Mouse (Mus musculus) thymus, postnatal 10 days (tissue): ENCODE results near the gene Zfp740.
"Not testable (repeated sequence)": the region's sequence is repeated elsewhere in the genome, so short reads cannot be mapped to it uniquely, and the experiment has no call there.

ENCODE experiments used
- DNase-seq, 2 experiments: peaks; one replicate each; pipeline ENCODE4 v3.0.0; 2021; ENCODE audit warnings: low spot score in 2 of 2

The Zfp740 gene

DNA sequence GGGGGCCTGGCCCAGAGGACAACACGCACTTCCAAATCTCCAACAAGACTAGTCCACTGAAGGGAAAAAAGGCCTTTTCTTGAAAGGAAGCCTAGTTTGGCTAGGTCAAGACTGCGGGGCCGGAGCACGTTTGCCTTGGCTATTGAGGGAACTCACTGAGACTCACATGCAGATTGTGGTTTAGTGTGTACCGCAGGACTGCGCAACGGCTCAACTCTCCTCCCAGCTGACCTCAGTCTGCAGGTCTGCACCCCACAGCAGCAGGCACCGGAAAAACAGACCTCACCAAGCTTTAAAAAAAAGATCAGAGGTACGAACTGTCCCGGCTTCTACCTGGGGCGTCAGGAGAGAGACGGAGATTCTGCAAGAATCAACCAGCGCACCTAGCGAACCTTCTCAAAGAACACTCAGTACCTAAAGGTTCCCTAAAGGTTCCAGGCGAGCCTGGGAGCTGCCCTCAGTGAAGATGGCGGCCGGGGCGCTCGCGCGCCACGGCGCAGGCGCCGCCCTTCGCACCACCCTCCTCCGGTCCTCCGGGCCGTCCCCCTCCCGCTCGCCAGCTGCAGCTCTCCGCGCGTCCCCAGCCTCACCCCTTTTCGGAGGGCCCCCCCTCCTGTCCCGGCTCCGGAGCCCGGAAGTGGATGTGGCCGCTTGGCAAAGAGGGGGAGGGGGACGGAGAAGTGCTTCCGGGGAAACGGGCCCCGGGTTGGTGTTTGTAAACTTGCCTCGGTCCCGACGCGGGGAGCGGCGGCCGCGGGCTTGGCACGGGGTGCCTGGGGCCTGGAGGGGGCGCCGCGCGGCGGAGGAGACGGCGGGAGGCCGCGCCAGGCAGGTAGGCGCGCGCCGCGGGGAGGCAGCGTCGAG, at the start of gene Zfp740:
Zfp740 (plus strand) TSS at position 279 of the 864 bp plus-strand sequence.
- peak; percentile 97 for DNase-seq

DNA sequence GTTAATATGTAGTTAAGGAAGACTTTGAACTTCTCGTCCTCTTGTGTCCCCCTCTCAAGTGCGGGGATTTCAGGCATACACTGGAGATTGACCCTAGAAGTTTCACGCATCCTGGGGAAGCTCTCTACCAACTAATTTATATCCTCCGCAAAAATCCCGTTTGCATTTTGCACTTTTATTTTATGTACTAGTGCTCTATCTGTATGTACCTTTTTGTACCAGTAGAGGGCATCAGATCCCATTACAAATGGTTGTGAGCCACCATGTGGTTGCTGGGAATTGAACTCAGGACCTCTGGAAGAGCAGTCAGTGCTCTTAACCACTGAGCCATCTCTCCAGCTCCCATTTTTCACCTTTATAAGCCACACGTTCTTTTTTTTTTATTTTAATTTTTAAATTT, 48.0 kb upstream of the Zfp740 start:
- not testable (repeated sequence) for DNase-seq

DNA sequence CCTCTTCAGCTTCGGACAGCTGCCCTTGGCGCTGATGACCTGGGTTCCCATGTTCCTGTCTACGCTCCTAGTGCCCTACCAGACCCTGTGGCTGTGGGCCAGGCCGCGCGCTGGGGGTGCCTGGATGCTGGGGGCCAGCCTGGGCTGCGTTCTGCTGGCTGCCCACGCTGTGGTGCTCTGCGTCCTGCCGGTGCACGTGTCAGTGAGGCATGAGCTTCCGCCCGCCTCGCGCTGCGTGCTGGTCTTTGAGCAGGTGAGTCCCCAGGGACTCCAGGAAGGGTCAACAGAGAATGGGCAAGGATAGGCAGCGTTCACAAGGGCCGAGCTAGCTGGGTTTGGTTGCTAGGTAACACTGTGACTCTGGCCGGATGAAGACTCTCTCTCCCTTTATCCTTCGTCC, 46.2 kb upstream of the Zfp740 start:
- DNase-seq, result no peak

DNA sequence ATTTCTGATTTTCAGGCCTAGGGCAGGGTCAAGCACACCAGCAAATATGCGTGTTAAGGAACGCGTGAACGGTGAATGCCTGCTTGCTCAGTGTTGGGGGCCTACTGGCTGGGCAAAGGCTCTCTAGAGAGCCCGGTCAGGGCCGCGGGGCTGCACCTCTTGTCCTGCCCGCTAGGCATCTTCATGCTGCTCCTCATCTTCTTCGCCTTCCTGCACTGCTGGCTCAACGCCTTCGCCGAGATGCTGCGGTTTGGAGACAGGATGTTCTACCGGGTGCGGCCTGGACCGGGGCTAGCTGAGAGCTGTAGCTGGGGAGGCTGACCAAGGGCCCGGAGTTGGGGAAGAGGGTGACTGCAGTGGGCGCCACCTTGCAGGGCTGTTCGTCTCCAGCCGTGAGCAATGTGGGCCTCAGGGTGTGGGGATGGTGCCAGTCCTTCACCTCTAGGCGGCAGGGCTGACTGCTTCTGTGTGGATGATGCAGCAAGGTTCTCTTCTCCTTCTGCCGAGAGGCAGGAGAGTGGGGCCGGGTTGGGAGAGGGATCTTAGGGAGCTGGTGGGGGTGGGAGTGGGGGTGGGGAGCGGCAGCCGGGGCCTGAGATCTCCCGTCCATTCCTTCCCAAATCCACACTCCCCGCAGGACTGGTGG, 42.5 kb upstream of the Zfp740 start:
- peak in 1 of 2 experiments; percentile 19 for DNase-seq

DNA sequence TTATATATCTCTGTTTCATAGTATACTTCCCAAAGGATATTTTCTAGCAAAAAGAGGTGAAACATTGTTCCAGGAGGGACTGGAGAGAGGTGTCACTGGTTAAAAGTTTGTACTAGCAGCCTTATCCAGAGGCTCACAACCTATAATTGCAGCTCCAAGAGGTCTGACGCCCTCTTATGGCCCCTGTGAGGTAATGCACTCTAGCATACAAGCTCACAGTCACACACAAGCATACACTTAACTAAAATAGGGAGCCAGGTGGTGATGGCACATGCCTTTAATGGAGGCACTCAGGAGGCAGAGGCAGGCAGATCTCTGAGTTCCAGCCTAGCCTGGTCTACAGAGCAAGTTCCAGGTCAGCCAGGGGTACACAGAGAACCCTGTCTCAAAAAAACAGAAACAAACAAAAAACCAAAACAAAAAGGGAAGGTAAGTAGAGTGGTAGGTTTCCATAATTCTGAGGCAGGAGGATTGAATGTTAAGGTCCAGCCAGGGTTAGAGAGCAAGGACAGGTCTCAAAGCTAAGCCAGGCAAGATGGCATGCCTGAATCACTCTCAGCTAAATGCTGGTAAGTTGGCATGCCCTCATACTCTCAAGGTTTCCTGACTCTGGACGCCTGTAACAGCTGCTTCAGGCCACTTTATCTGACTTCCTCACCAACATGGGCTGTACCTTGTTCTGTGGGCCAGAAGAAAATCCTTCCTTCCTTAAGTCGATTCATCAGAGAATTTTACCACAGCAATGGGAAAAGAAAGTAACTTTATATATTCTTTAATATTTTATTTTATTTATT, 39.0 kb upstream of the Zfp740 start:
- no peak for DNase-seq

DNA sequence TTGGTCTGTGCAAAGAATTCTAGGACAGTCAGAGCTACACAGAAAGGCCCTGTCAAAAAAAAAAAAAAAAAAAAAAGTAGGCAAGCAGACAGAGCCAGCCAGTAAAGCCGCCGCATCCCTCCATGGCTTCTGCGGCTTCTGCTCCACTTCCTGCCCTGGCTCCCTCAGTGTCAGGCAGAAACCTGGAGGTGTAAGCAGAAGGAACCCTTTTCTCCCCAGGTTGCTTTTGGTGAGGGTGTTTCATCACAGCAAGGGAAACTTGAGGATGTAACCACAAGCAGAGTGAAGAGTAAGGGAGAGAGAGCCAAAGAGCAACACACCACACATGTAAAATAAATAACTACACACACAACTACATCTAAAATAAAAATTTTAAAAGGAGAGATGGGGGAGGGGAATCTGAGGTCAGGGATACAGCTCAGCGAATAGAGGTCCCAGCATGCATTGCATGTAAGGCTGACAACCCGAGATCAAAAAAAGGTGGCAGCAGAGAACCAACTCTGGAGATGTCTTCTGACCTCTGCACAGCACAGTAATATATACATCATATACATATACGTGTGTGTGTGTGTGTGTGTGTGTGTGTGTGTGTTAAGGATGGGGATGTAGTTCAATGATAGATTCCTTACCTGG, 37.5 kb upstream of the Zfp740 start:
- DNase-seq, result peak; percentile 42 to 45

DNA sequence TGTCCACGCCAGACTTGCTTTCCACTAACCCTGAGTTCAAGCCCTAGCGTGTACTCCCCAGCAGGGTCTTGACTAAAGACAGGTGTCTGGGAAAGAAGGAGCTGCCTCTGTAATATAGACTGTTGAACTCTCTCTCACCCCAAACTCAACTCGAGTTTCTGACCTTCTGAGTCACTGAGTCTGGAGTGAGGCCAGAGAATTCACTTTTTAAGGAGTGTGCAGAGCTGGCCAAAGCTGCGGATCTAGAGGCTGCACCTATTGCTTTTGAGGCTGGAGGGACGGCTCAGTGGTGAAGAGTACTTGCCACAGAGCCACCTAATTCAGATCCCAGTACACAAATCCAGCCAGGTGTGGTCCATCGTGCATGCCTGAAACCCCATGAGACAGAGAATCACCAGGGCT, 35.4 kb upstream of the Zfp740 start:
- DNase-seq, result no peak

DNA sequence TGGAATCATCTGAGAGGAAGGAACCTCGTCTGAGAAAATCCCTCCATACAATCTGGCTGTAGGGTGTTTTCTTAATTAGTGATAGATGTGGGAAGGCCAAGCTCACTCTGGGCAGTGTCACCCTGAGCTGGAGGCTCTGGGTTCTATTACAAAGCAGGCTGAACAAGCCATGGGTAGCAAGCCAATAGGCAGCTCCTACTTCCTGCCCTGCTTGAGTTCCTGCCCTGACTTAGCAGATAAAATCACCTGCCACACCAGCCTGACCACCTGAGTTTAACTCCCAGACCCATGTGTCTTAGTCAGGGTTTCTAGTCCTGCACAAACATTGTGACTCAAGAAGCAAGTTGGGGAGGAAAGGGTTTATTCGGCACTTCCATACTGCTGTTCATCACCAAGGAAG, 34.0 kb upstream of the Zfp740 start:
- no peak for DNase-seq

DNA sequence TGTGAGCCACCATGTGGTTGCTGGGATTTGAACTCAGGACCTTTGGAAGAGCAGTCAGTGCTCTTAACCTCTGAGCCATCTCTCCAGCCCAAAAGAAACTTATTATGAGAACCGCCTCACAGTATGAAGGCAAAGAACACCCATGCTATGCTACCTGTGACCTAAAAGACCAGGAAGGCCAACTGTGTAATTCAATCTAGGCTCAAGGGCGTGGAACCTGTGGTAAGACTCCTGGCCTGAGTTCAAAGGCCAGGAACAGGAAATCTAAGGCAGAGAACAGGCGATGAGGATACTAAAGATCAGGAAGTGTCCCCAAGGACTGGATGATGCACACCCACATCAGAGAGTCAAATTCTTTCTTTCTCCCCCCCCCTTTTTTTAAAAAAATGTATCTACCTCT, 29.5 kb upstream of the Zfp740 start:
- DNase-seq, result no peak

DNA sequence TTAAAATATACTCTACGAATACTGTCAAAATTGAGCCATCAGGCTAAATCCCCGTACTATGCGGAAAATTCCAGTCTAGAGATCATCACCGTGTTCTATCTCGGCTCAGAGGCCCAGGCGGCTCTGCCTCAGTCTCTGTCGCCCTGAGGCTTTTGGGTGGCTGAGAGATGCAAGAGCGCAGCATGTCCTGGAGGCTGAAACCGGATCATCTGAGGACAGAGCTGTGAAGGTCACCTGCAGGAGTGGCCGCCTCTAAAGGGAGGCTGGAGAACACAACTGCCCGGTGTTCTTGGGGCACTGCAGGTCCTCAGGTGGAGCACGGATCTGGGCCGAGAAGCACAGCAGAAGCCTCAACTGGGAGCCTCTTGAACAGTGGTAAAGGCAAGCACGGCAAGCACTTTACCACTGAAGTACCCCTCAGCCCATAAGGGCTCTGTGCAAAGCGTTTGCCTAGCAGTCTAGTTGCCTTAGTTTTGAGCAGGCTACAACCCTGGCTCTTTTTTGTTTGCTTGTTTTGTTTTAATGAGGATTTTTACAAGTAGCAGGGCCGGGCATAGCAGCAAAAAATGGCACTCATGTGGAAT, 27.2 kb upstream of the Zfp740 start:
- DNase-seq, result no peak

DNA sequence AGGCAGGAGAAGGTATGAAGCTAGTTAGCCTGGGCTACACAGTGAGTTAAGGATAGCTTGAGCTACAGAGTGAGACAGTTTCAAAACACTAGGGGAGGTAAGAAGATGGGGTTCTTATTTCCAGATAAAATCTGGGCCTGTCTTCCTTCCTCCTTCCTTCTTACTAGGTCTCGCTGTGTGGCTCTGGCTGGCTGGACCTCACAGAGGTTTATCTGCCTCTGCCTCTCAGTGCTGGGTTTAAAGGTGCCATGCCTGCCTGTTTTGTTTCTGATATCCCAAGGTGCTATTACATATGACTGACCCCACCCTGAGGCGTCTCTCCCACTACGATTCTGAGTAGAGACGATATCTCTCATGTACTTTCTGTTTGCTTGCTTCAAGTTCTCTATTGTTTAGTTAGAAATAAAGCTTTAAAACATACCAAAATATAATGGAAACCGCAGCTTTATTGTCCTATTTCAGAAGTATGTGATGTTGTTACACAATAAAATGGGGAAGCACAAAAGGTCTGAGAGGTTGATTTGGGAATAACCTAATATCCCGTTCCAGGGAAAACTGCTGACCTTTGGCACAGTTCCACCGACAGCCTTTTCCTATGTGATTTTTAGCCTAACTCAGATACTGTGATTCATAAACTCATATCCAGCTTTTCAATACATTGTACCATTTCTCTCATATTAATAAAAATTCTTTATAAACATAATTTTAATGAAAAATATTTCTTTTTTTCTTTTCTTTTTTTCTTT, 26.3 kb upstream of the Zfp740 start:
- no peak for DNase-seq

DNA sequence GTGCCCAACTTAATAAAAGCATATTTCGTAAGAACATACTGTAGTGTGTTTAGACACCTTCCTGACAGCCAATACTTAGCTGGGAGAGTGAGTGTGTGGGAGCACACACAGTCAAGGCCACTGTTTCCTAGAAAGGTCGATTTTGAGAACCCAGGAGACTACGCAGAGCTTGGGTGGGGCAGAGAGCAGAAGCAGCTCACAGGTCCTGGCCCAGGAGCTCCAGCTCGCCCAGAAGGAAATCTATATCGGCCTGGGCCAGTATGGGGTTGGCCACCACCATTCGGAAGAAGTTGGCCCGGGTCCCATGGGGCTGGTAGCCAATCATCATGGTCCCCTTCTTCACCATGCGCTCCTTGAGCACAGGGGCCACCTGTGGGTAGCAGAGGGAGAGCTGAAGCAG, 25.6 kb upstream of the Zfp740 start:
- no peak for DNase-seq

DNA sequence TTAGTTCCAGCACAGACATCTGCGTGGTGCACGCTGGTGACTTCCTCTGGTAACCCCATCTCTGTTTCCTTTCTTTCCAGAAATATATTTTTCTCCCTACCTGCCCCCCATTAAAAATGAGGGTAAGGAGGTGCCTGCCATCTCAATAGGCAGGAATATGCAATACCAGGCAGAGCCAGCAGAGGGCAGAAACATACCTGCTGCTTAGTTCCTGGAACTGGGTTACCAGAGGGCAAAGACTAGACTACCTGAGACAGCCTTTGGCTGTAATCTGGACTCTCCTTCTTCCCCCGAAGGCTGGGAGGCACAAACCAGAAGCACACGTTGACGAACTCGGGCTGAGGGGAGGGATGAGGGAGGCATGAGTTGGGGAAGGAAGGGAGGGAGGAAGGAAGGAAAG, 24.8 kb upstream of the Zfp740 start:
- peak; percentile 70 to 87 for DNase-seq

DNA sequence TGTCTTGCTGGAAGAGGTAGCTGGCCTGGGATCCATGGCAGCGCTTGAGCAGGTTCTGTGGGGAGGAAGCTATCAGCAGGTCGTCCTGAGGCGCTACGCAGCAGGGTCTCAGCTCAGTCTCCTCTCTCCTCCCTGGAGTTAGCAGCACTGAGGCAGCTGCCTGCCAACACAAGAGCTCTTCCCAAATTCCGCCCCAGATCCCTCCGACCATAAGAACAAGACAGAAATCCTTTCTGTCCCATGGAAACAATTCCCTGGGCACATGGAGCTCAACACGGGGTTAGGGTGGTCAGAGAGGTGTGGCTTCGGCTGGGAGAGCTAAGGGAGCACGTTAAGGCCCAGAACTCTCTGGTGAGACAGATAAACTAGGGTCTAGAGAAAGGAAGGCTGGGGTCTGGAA, 23.9 kb upstream of the Zfp740 start:
- no peak for DNase-seq

DNA sequence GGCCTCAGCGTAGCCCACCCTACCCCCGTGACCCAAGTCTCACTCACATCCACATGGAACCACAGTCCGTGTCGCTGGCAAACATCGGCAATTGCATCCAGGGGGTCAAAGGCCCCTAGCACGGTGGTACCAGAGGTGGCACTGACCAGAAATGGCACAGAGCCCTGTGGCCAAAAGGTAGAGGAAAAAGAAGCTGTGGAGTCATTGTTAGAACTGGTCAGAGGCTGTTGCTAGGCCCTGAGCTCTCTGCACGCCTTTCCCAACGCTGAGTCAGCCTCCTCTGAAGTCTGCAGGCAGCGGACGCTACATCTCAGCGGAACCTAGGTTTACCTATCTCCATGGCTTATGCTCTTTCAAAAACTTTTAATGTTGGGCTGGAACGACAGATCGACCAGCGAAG, 23.1 kb upstream of the Zfp740 start:
- no peak for DNase-seq

DNA sequence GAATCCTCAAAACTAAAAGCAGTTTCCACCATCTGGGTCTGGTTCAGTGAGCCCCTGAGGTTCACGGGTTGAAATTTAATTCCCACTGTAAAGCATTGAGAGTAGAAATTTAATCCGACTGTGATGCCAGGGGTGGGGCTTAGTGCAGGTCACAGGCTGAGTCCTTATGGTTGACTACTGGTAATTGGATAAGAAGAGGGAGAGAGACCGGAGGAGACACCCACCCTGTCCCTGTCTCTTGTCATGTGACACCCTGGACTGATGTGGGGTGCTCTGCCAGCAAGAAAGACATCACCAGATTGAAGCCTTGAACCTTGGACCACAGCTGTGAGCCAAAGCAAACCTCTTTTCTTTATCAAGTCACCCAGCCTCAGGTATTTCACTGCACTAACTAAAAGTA, 20.0 kb upstream of the Zfp740 start:
- DNase-seq, result no peak

DNA sequence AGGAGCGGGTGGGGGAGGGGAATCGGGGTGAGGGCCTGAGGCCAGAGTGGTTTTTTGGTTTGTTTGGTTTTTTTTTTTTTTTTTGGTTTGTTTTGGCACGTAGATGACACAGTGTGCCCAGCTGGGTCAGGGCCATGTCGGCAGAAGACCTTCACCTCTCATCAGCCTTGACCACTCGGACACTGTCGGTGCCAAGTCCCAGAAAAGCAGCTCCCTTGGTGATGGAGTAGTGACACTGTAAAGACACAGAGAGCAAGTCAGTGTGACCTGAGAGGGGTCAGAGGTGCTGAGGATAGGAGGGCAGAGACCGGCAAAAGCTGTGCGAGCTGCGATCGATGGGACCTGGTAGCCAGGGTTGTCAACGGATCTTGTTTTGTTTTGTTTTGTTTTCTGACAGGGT, 16.8 kb upstream of the Zfp740 start:
- no peak for DNase-seq

DNA sequence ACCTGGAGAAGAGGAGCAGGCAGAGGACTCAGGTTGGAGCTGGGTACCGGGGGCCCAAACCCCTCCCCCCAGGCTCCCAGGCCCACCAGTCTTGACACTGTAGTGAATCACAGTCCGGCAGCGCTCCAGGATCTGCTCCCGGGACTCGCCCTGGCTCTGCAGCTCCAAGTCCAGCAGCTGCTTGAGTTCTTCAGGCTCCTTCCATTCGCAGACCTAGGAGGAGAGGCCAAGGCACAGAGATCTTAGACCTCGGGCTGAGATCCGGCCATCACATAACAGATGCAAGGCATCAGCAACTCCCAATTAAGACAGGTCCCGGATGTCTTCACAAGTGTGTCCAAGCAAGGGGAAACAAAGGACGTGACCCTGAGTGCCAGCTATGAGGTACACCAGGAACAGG, 15.0 kb upstream of the Zfp740 start:
- DNase-seq, result no peak

DNA sequence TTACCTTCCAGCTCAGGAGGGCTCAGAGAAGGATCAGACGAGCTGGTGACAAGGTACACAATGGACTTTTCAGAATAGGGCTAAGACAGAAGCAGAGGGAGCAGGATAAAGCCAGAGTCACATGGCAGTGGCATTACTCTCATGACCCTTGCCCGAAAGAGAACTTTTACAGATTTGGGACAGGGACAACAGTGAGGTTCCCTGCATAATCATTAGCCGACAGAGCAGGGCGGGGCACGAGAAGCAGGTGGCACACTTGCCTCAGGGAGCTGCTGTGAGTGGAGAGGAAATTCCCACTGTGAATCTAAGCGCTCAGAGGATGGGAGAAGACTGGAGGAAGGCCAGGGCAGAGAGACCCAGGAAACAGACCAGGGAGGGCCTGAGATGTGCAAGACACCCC, 14.2 kb upstream of the Zfp740 start:
- no peak for DNase-seq

DNA sequence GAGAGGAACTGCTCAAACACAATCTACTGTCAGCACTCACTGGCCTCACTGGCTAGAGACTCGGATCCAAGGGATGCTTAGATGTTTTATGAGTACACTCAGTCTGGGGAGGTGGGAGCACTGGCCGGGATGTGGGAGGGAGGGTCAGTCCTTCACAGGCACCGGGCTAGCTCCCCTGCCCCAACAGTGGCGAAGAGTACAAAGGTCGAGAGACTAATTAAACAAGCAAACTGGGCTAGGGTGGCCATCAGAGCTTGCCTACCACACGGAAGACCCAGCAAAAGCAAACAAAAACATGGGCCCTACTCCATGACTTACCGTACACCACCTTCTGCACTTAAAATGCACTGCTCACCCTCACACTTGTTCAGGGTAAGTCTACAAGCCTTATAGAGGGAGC, 11.3 kb upstream of the Zfp740 start:
- no peak for DNase-seq

DNA sequence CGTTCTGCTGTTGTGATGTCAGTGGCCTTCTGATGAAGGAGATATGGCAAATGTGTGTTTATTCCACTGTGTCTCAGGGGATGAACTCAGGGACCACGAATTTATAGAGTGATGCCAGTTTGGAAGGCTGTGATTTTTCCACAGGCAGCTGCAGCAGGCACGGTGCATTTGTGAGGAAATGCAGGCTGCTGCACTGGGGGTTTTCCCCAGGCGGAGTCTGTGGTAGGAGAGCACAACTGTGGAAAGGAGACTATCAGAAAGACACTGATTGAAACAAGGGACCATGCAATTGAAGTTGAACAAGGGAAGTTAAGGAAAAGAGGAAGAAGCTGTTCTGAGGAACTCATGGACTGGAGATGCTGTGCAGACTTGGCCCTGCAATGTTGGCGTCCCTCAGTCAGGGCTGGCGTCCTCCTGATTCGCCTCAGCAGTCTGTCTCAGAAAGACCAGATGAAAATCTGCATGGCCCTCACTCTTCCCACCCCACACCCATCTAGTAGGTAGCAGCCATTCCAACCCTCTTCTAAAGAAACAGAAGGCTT, 10.7 kb upstream of the Zfp740 start:
- no peak for DNase-seq
